Mouse (Mus musculus): Measurements from ENCODE around the gene Fmnl2. TPM values are rescaled to one million over a fixed set of nuclear protein-coding genes. Genes with fewer than 3 reads are reported as not detected.

The Fmnl2 gene
- polyA plus RNA-seq, 1 experiment, result 2.6 TPM

- Histone ChIP-seq H3ac (ENCODE audit: control insufficient read depth, insufficient read length, low read depth) (no peak overlapping the region), H3K27me3 (ENCODE audit: control insufficient read depth, insufficient read depth, insufficient read length) (no peaks in the 10 kb centered on the region), H3K4me3 (ENCODE audit: insufficient read depth, poor library complexity, severe bottlenecking) (no peak overlapping the region), H3K79me3 (ENCODE audit: low read depth) (no peaks in the 10 kb centered on the region), H3K36me3 (ENCODE audit: control insufficient read depth, insufficient read depth) (no peaks in the 10 kb centered on the region), H3K79me2 (ENCODE audit: control insufficient read depth, insufficient read depth) (no peaks in the 10 kb centered on the region)
- TF ChIP-seq CEBPB (IDR thresholded peaks at IDR 0.05; ENCODE audit: low read depth) (no peak), FOSL1 (IDR thresholded peaks at IDR 0.05; ENCODE audit: insufficient read depth, low read length, poor library complexity, severe bottlenecking) (no peak)
Measured at GRCm38 (mm10) chr2:52987035-52987434, 129.4 kb downstream of the Fmnl2 start.

GRCm38 (mm10) chr2:52987637-52988295 is 130.1 kb downstream of the Fmnl2 start:
- no peaks in the 10 kb centered on the region for H3K27me3 ChIP-seq (ENCODE audit: control insufficient read depth, insufficient read depth, insufficient read length)
- TF ChIP-seq USF1 (IDR thresholded peaks at IDR 0.05; ENCODE audit: low read depth) (no peak), FOSL1 (IDR thresholded peaks at IDR 0.05; ENCODE audit: insufficient read depth, low read length, poor library complexity, severe bottlenecking) (no peak), MAX (IDR thresholded peaks at IDR 0.05) (no peak)
- H3K79me2 ChIP-seq (ENCODE audit: control insufficient read depth, insufficient read depth), result no peaks in the 10 kb centered on the region
- H3K79me3 ChIP-seq (ENCODE audit: low read depth), result no peaks in the 10 kb centered on the region
- H3ac ChIP-seq (ENCODE audit: control insufficient read depth, insufficient read length, low read depth), result no peak overlapping the region
- no peak overlapping the region for H3K4me3 ChIP-seq (ENCODE audit: insufficient read depth, poor library complexity, severe bottlenecking)
- H3K36me3 ChIP-seq (ENCODE audit: control insufficient read depth, insufficient read depth), result no peaks in the 10 kb centered on the region

- Histone ChIP-seq H3K79me3 (ENCODE audit: low read depth) (no peaks in the 10 kb centered on the region), H3K79me2 (ENCODE audit: control insufficient read depth, insufficient read depth) (no peaks in the 10 kb centered on the region), H3ac (ENCODE audit: control insufficient read depth, insufficient read length, low read depth) (no peak overlapping the region), H3K36me3 (ENCODE audit: control insufficient read depth, insufficient read depth) (no peaks in the 10 kb centered on the region), H3K27me3 (ENCODE audit: control insufficient read depth, insufficient read depth, insufficient read length) (no peaks in the 10 kb centered on the region), H3K4me3 (ENCODE audit: insufficient read depth, poor library complexity, severe bottlenecking) (no peak overlapping the region)
- TF ChIP-seq CEBPB (IDR thresholded peaks at IDR 0.05; ENCODE audit: low read depth) (no peak), MYOG (IDR thresholded peaks at IDR 0.05; ENCODE audit: control insufficient read depth, extremely low read depth, insufficient read length) (no peak), MYOD1 (IDR thresholded peaks at IDR 0.05; ENCODE audit: control insufficient read depth, insufficient read length, low read depth) (no peak), USF1 (IDR thresholded peaks at IDR 0.05; ENCODE audit: low read depth) (no peak), MAX (IDR thresholded peaks at IDR 0.05) (no peak), CTCF (IDR thresholded peaks at IDR 0.05; ENCODE audit: control insufficient read depth, insufficient read depth, insufficient read length) (no peak), FOSL1 (IDR thresholded peaks at IDR 0.05; ENCODE audit: insufficient read depth, low read length, poor library complexity, severe bottlenecking) (no peak)
Measured at GRCm38 (mm10) chr2:52989316-52989715, 131.7 kb downstream of the Fmnl2 start.

GRCm38 (mm10) chr2:52990874-52991687 is 133.4 kb downstream of the Fmnl2 start:
- Histone ChIP-seq H3K27me3 (ENCODE audit: control insufficient read depth, insufficient read depth, insufficient read length) (no peaks in the 10 kb centered on the region), H3K36me3 (ENCODE audit: control insufficient read depth, insufficient read depth) (no peaks in the 10 kb centered on the region), H3K79me2 (ENCODE audit: control insufficient read depth, insufficient read depth) (peaks cover 7% of the 10 kb centered on the region), H3ac (ENCODE audit: control insufficient read depth, insufficient read length, low read depth) (no peak overlapping the region), H3K79me3 (ENCODE audit: low read depth) (no peaks in the 10 kb centered on the region), H3K4me3 (ENCODE audit: insufficient read depth, poor library complexity, severe bottlenecking) (no peak overlapping the region)
- no peak for TF ChIP-seq CEBPB (IDR thresholded peaks at IDR 0.05; ENCODE audit: low read depth)
- TF ChIP-seq MYOD1 (IDR thresholded peaks at IDR 0.05; ENCODE audit: control insufficient read depth, insufficient read length, low read depth), result no peak

GRCm38 (mm10) chr2:52991688-52992194 is 134.1 kb downstream of the Fmnl2 start:
- H3K27me3 ChIP-seq (ENCODE audit: control insufficient read depth, insufficient read depth, insufficient read length), result no peaks in the 10 kb centered on the region
- no peak overlapping the region for H3K4me3 ChIP-seq (ENCODE audit: insufficient read depth, poor library complexity, severe bottlenecking)
- H3K36me3 ChIP-seq (ENCODE audit: control insufficient read depth, insufficient read depth), result no peaks in the 10 kb centered on the region
- peaks cover 7% of the 10 kb centered on the region for H3K79me2 ChIP-seq (ENCODE audit: control insufficient read depth, insufficient read depth)
- TF ChIP-seq CEBPB (IDR thresholded peaks at IDR 0.05; ENCODE audit: low read depth) (no peak), FOSL1 (IDR thresholded peaks at IDR 0.05; ENCODE audit: insufficient read depth, low read length, poor library complexity, severe bottlenecking) (no peak)
- no peaks in the 10 kb centered on the region for H3K79me3 ChIP-seq (ENCODE audit: low read depth)
- no peak overlapping the region for H3ac ChIP-seq (ENCODE audit: control insufficient read depth, insufficient read length, low read depth)

GRCm38 (mm10) chr2:52993241-52993640 is 135.6 kb downstream of the Fmnl2 start:
- Histone ChIP-seq H3K27me3 (ENCODE audit: control insufficient read depth, insufficient read depth, insufficient read length) (no peaks in the 10 kb centered on the region), H3K36me3 (ENCODE audit: control insufficient read depth, insufficient read depth) (no peaks in the 10 kb centered on the region), H3ac (ENCODE audit: control insufficient read depth, insufficient read length, low read depth) (no peak overlapping the region), H3K79me2 (ENCODE audit: control insufficient read depth, insufficient read depth) (peaks cover 7% of the 10 kb centered on the region), H3K4me3 (ENCODE audit: insufficient read depth, poor library complexity, severe bottlenecking) (no peak overlapping the region), H3K79me3 (ENCODE audit: low read depth) (peaks cover 3% of the 10 kb centered on the region)
- no peak for TF ChIP-seq MYOG (IDR thresholded peaks at IDR 0.05; ENCODE audit: control insufficient read depth, extremely low read depth, insufficient read length)
